Mouse (Mus musculus) embryonic facial prominence, embryonic 13.5 days (tissue): ENCODE results near the gene Ddi2. TPM values are rescaled to one million over a fixed set of nuclear protein-coding genes. Genes with fewer than 3 reads are reported as not detected.

Source experiments
- ATAC-seq: fragments of 200-750 bp; cut with Nextera tagmentation; 2 replicates; pipeline ENCODE4 v1.8.0; 2017; ENCODE audit warnings: low read depth; ENCODE audit not compliant: insufficient number of reproducible peaks, insufficient read depth, low FRiP score, low TSS enrichment
- H3K27ac ChIP-seq: fragments of 300-500 bp; sonication (generic); 2 replicates; pipeline ENCODE4 v1.5.1; 2015; ENCODE audit warnings: moderate library complexity, mild to moderate bottlenecking, inconsistent platforms
- H3K27me3 ChIP-seq: fragments of 300-500 bp; sonication (generic); 2 replicates; pipeline ENCODE4 v1.6.1; 2015; ENCODE audit warnings: mild to moderate bottlenecking, inconsistent platforms
- H3K36me3 ChIP-seq: fragments of 300-500 bp; sonication (generic); 2 replicates; pipeline ENCODE4 v1.6.1; 2015; ENCODE audit warnings: mild to moderate bottlenecking, inconsistent platforms
- H3K4me1 ChIP-seq: fragments of 300-500 bp; sonication (generic); 2 replicates; pipeline ENCODE4 v1.6.1; 2015; ENCODE audit warnings: inconsistent platforms
- H3K4me2 ChIP-seq: fragments of 300-500 bp; sonication (generic); 2 replicates; pipeline ENCODE4 v1.6.1; 2015; ENCODE audit warnings: moderate library complexity, mild to moderate bottlenecking, inconsistent platforms
- H3K4me3 ChIP-seq: fragments of 300-500 bp; sonication (generic); 2 replicates; pipeline ENCODE4 v1.5.1; 2015; ENCODE audit warnings: mild to moderate bottlenecking, inconsistent platforms
- H3K9ac ChIP-seq: fragments of 300-500 bp; sonication (generic); 2 replicates; pipeline ENCODE4 v1.6.1; 2015; ENCODE audit warnings: mild to moderate bottlenecking, inconsistent platforms
- H3K9me3 ChIP-seq: fragments of 300-500 bp; sonication (generic); 2 replicates; pipeline ENCODE4 v1.6.1; 2016; ENCODE audit warnings: inconsistent platforms
- WGBS: fragments of 180-500 bp; shearing (Covaris S2); methylation state at CpG from one replicate; pipeline ENCODE4 v1.1.7; 2015; ENCODE audit warnings: mixed read lengths; 5-methylcytosine and 5-hydroxymethylcytosine counted together
- polyA plus RNA-seq: library from polyadenylated mRNA; unstranded; fragments of >200 nt; fragmentation: Nextera tagmentation; extraction: Ambion mirVana; gene quantifications from 2 replicates; pipeline ENCODE4 v1.2.1, GENCODE M21; 2015

The Ddi2 gene
- polyA plus RNA-seq, 1 experiment from 2014 or later: 22.9 TPM

- no peak overlapping the region for H3K4me3 ChIP-seq
- WGBS: 43% methylated on average over 9 of the region's 9 CpGs
- H3K4me2 ChIP-seq: no peak overlapping the region
- H3K9me3 ChIP-seq: no peaks in the 10 kb centered on the region
- H3K9ac ChIP-seq: no peak overlapping the region
- no peak for ATAC-seq
- peaks cover 95% of the 10 kb centered on the region for H3K36me3 ChIP-seq
- no peak overlapping the region for H3K27ac ChIP-seq
- H3K27me3 ChIP-seq: no peaks in the 10 kb centered on the region
- H3K4me1 ChIP-seq: no peaks in the 10 kb centered on the region
Observed at GRCm38 (mm10) chr4:141635991-141636390, 87.2 kb downstream of the Ddi2 start.

- Histone ChIP-seq H3K4me2 (no peak overlapping the region), H3K36me3 (peaks cover 98% of the 10 kb centered on the region), H3K27ac (no peak overlapping the region), H3K9ac (no peak overlapping the region), H3K4me1 (no peaks in the 10 kb centered on the region), H3K27me3 (no peaks in the 10 kb centered on the region), H3K4me3 (no peak overlapping the region), H3K9me3 (no peaks in the 10 kb centered on the region)
- WGBS: 94% methylated on average over 21 of the region's 21 CpGs
- ATAC-seq: no peak
Observed at GRCm38 (mm10) chr4:141632111-141632873, 90.9 kb downstream of the Ddi2 start.

GRCm38 (mm10) chr4:141631250-141631649, 92.0 kb downstream of the Ddi2 start:
- Histone ChIP-seq H3K9ac (no peak overlapping the region), H3K4me3 (no peak overlapping the region), H3K27me3 (no peaks in the 10 kb centered on the region), H3K4me2 (no peak overlapping the region), H3K9me3 (no peaks in the 10 kb centered on the region), H3K4me1 (no peaks in the 10 kb centered on the region), H3K27ac (no peak overlapping the region), H3K36me3 (peaks cover 96% of the 10 kb centered on the region)
- WGBS: 95% methylated on average over 20 of the region's 20 CpGs
- ATAC-seq: no peak

- no peak for ATAC-seq
- WGBS: 89% methylated on average over 11 of the region's 11 CpGs
Observed at GRCm38 (mm10) chr4:141630021-141630420, 93.2 kb downstream of the Ddi2 start.

GRCm38 (mm10) chr4:141628661-141629060, 94.6 kb downstream of the Ddi2 start:
- Histone ChIP-seq H3K4me2 (no peak overlapping the region), H3K27me3 (no peaks in the 10 kb centered on the region), H3K4me1 (no peaks in the 10 kb centered on the region), H3K9me3 (no peaks in the 10 kb centered on the region), H3K27ac (no peak overlapping the region), H3K4me3 (no peak overlapping the region), H3K36me3 (peaks cover 88% of the 10 kb centered on the region), H3K9ac (no peak overlapping the region)
- no peak for ATAC-seq
- WGBS: 83% methylated on average over 14 of the region's 14 CpGs

More at GRCm38 (mm10) chr4:141630021-141630420, 93.2 kb downstream of the Ddi2 start:
- H3K4me2 ChIP-seq: no peak overlapping the region
- H3K4me1 ChIP-seq: no peaks in the 10 kb centered on the region
- H3K9ac ChIP-seq: no peak overlapping the region
- no peaks in the 10 kb centered on the region for H3K27me3 ChIP-seq
- H3K9me3 ChIP-seq: no peaks in the 10 kb centered on the region
- no peak overlapping the region for H3K27ac ChIP-seq
- peaks cover 97% of the 10 kb centered on the region for H3K36me3 ChIP-seq
- no peak overlapping the region for H3K4me3 ChIP-seq

Other genes with a start within 250 kb of the Ddi2 start
- gene Spen, start 184.8 kb downstream of the Ddi2 start, polyA plus RNA-seq: 11.6 and 12.7 TPM in 2 replicates
- gene Fblim1, start 117.3 kb downstream of the Ddi2 start, polyA plus RNA-seq: 49.0 and 56.1 TPM in 2 replicates
- 0.47 and 0.74 TPM in 2 replicates for gene Tmem82, start 104.8 kb downstream of the Ddi2 start, polyA plus RNA-seq
- gene Slc25a34, start 99.6 kb downstream of the Ddi2 start, polyA plus RNA-seq: 0.12 TPM in 1 of 2 replicates, not detected in the other
- gene Plekhm2, start 58.5 kb downstream of the Ddi2 start, polyA plus RNA-seq: 8.5 TPM in 2 replicates
- not detected in 2 replicates for gene Rsc1a1, start 37.8 kb downstream of the Ddi2 start, polyA plus RNA-seq
- 0.30 TPM in 1 of 2 replicates, not detected in the other for gene Agmat, start 23.3 kb upstream of the Ddi2 start, polyA plus RNA-seq
- gene Dnajc16, start 67.5 kb upstream of the Ddi2 start, polyA plus RNA-seq: 3.8 and 4.2 TPM in 2 replicates
- gene Casp9, start 70.2 kb upstream of the Ddi2 start, polyA plus RNA-seq: 14.2 and 15.1 TPM in 2 replicates
- 0.25 TPM in 1 of 2 replicates, not detected in the other for gene Cela2a, start 102.7 kb upstream of the Ddi2 start, polyA plus RNA-seq
- gene Ctrc, start 122.9 kb upstream of the Ddi2 start, polyA plus RNA-seq: not detected in 2 replicates
- gene Efhd2, start 151.5 kb upstream of the Ddi2 start, polyA plus RNA-seq: 51.2 and 52.0 TPM in 2 replicates